Mouse (Mus musculus): ENCODE data around the gene Fcer2a.

Gene Fcer2a

GRCm38 (mm10) chr8:3676131-3676992 lies 17.6 kb downstream of the Fcer2a start, which contains the start of gene Trappc5:
Gene Trappc5, plus strand, starts transcription at chr8:3676299.
- peak; percentile 94 for DNase-seq

GRCm38 (mm10) chr8:3674671-3675070 lies 19.3 kb downstream of the Fcer2a start:
- no peak for DNase-seq

GRCm38 (mm10) chr8:3671980-3672491 lies 21.9 kb downstream of the Fcer2a start, which contains the start of gene Fcor:
Gene Fcor, minus strand, starts transcription at chr8:3672362.
- peak; percentile 83 for DNase-seq

- peak; percentile 30 for DNase-seq
Observed at GRCm38 (mm10) chr8:3670388-3670787, 23.6 kb downstream of the Fcer2a start.

GRCm38 (mm10) chr8:3665507-3665906 lies 28.5 kb downstream of the Fcer2a start, which contains the start of gene Mcemp1:
Gene Mcemp1, plus strand, starts transcription at chr8:3665754.
- no peak for DNase-seq

- no peak for DNase-seq
Observed at GRCm38 (mm10) chr8:3664405-3664804, 29.6 kb downstream of the Fcer2a start.

- DNase-seq = no peak
Observed at GRCm38 (mm10) chr8:3660889-3661288, 33.1 kb downstream of the Fcer2a start.

- DNase-seq = no peak
Observed at GRCm38 (mm10) chr8:3656725-3657381, 37.1 kb downstream of the Fcer2a start.

GRCm38 (mm10) chr8:3655526-3655925 lies 38.4 kb downstream of the Fcer2a start, which contains the start of gene Retn:
Gene Retn, plus strand, starts transcription at chr8:3655770.
- no peak for DNase-seq

GRCm38 (mm10) chr8:3654726-3655508 lies 39.1 kb downstream of the Fcer2a start:
- no peak for DNase-seq

- no peak for DNase-seq
Observed at GRCm38 (mm10) chr8:3652845-3653244, 41.1 kb downstream of the Fcer2a start.

- no peak for DNase-seq
Observed at GRCm38 (mm10) chr8:3648990-3649389, 45.0 kb downstream of the Fcer2a start.

GRCm38 (mm10) chr8:3648268-3648667 lies 45.7 kb downstream of the Fcer2a start:
- DNase-seq = no peak

- no peak for DNase-seq
Observed at GRCm38 (mm10) chr8:3647561-3647960, 46.4 kb downstream of the Fcer2a start.

- no peak for DNase-seq
Observed at GRCm38 (mm10) chr8:3646824-3647531, 47.0 kb downstream of the Fcer2a start.

GRCm38 (mm10) chr8:3645804-3646203 lies 48.2 kb downstream of the Fcer2a start:
- DNase-seq = peak; percentile 74

Measured in liver (tissue).